ENCODE assay signal across 14 mouse cellular contexts in genomic region chr13:43269460-43270219, GRCm38 (mm10). TPM values are rescaled to one million over a fixed set of nuclear protein-coding genes. Genes with fewer than 3 reads are reported as not detected.
DNase-seq lines count a peak whose midpoint lies in the region; ATAC-seq and TF ChIP-seq lines count a peak whose summit lies in the region.
"Had no signal": no experiment of that assay in that cellular context is flagged by ENCODE, and none has a peak within 500 bp of the region (broad histone marks: within the 10 kb centered on the region; RNA-seq: fewer than 3 reads in every experiment).

No protein-coding gene starts in this region.

- no peaks in the 10 kb centered on the region for H3K9me3 ChIP-seq in lung, embryonic 14.5 days (ENCODE audit: low read depth, low read length)
- no peaks in the 10 kb centered on the region for H3K9me3 ChIP-seq in embryonic facial prominence, embryonic 11.5 days (replicated peaks; ENCODE audit: control insufficient read depth, low read length)
- H3K9me3 ChIP-seq in midbrain, embryonic 12.5 days: no peaks in the 10 kb centered on the region
- no peaks in the 10 kb centered on the region for H3K9me3 ChIP-seq in liver, embryonic 12.5 days (replicated peaks)
- H3K9me3 ChIP-seq: hindbrain, embryonic 15.5 days; kidney, embryonic 15.5 days had no signal

- no peak overlapping the region for H3K4me3 ChIP-seq in lung, embryonic 14.5 days (ENCODE audit: low read depth, low read length)
- no peak overlapping the region for H3K4me3 ChIP-seq in embryonic facial prominence, embryonic 11.5 days (ENCODE audit: low read depth, low read length)
- H3K4me3 ChIP-seq in midbrain, embryonic 12.5 days: no peak overlapping the region
- no peak overlapping the region for H3K4me3 ChIP-seq in thymus, adult 2 months (ENCODE audit: control insufficient read depth, insufficient read depth, low read length)
- H3K4me3 ChIP-seq in liver, embryonic 12.5 days: no peak overlapping the region
- H3K4me3 ChIP-seq: erythroblast, embryonic 14.5 days; hindbrain, embryonic 15.5 days; kidney, embryonic 15.5 days had no signal

- no peak for TF ChIP-seq POLR2A in brain, embryonic 14.5 days (IDR thresholded peaks at IDR 0.05; ENCODE audit: borderline replicate concordance, extremely low read depth, insufficient read depth, insufficient read length, poor library complexity, severe bottlenecking)
- no peak for TF ChIP-seq POLR2A in thymus, adult 2 months (IDR thresholded peaks at IDR 0.05; ENCODE audit: control insufficient read depth, extremely low read depth, insufficient read depth, low read length, poor library complexity)

- TF ChIP-seq CTCF in lung, embryonic 14.5 days (IDR thresholded peaks at IDR 0.05; ENCODE audit: low read depth): no peak
- TF ChIP-seq CTCF in brain, embryonic 14.5 days (IDR thresholded peaks at IDR 0.05; ENCODE audit: borderline replicate concordance, extremely low read depth, insufficient read depth, insufficient read length): no peak
- no peak for TF ChIP-seq CTCF in thymus, adult 2 months (IDR thresholded peaks at IDR 0.05; ENCODE audit: borderline replicate concordance, control insufficient read depth, extremely low read depth, insufficient read depth, low read length, poor library complexity)

- WGBS in lung, embryonic 14.5 days: 21% methylated on average over 4 of the region's 4 CpGs
- WGBS in embryonic facial prominence, embryonic 11.5 days: 27% methylated on average over 4 of the region's 4 CpGs
- WGBS in midbrain, embryonic 12.5 days: 7% methylated on average over 4 of the region's 4 CpGs
- WGBS in thymus, adult 2 months: 86% methylated on average over 4 of the region's 4 CpGs
- 49% methylated on average over 4 of the region's 4 CpGs for WGBS in liver, embryonic 12.5 days (ENCODE audit: insufficient replicate concordance)

- H3K9ac ChIP-seq in lung, embryonic 14.5 days: no peak overlapping the region
- no peak overlapping the region for H3K9ac ChIP-seq in embryonic facial prominence, embryonic 11.5 days (replicated peaks; ENCODE audit: low read length)
- H3K9ac ChIP-seq in midbrain, embryonic 12.5 days (replicated peaks): no peak overlapping the region
- no peak overlapping the region for H3K9ac ChIP-seq in liver, embryonic 12.5 days
- H3K9ac ChIP-seq: hindbrain, embryonic 15.5 days; kidney, embryonic 15.5 days had no signal

- peak; percentile 17; the same call in 1 of the 2 replicates for ATAC-seq in lung, embryonic 14.5 days (ENCODE audit: insufficient read depth)
- no peak for ATAC-seq in embryonic facial prominence, embryonic 11.5 days (replicated peaks; ENCODE audit: insufficient number of reproducible peaks, low FRiP score, low TSS enrichment, low read depth)
- peak; percentile 89 for ATAC-seq in midbrain, embryonic 12.5 days (ENCODE audit: low FRiP score, low read depth)
- ATAC-seq in liver, embryonic 12.5 days: no peak
- no peak for ATAC-seq in erythroid progenitor cell, adult 5-6 weeks (replicated peaks; ENCODE audit: low FRiP score, poor library complexity, severe bottlenecking)

- H3K27ac ChIP-seq in lung, embryonic 14.5 days (ENCODE audit: low read depth): no peak overlapping the region
- no peak overlapping the region for H3K27ac ChIP-seq in embryonic facial prominence, embryonic 11.5 days (replicated peaks; ENCODE audit: low read depth, low read length)
- H3K27ac ChIP-seq in midbrain, embryonic 12.5 days (replicated peaks): peak overlapping the region; percentile 74
- H3K27ac ChIP-seq in thymus, adult 2 months (ENCODE audit: control insufficient read depth, insufficient read depth, low read length): no peak overlapping the region
- no peak overlapping the region for H3K27ac ChIP-seq in liver, embryonic 12.5 days
- H3K27ac ChIP-seq: hindbrain, embryonic 15.5 days; kidney, embryonic 15.5 days had no signal

- no peaks in the 10 kb centered on the region for H3K27me3 ChIP-seq in lung, embryonic 14.5 days (ENCODE audit: insufficient read depth, low read length)
- H3K27me3 ChIP-seq in embryonic facial prominence, embryonic 11.5 days (ENCODE audit: control insufficient read depth, insufficient read depth, low read length): no peaks in the 10 kb centered on the region
- peaks cover 68% of the 10 kb centered on the region for H3K27me3 ChIP-seq in midbrain, embryonic 12.5 days
- no peaks in the 10 kb centered on the region for H3K27me3 ChIP-seq in thymus, adult 2 months (ENCODE audit: control insufficient read depth, insufficient read depth, low read length)
- H3K27me3 ChIP-seq in liver, embryonic 12.5 days (replicated peaks): no peaks in the 10 kb centered on the region
- H3K27me3 ChIP-seq: hindbrain, embryonic 15.5 days had no signal

- peaks cover 4% of the 10 kb centered on the region; the same call in 1 of the 2 replicates for H3K4me1 ChIP-seq in lung, embryonic 14.5 days (ENCODE audit: insufficient read depth)
- no peaks in the 10 kb centered on the region for H3K4me1 ChIP-seq in embryonic facial prominence, embryonic 11.5 days (ENCODE audit: control insufficient read depth, insufficient read depth, low read length)
- peaks cover 35% of the 10 kb centered on the region for H3K4me1 ChIP-seq in midbrain, embryonic 12.5 days
- peaks cover 19% of the 10 kb centered on the region for H3K4me1 ChIP-seq in thymus, adult 2 months (replicated peaks; ENCODE audit: control insufficient read depth, insufficient read depth, low read length)
- H3K4me1 ChIP-seq in liver, embryonic 12.5 days: peaks cover 18% of the 10 kb centered on the region

- DNase-seq in lung, embryonic 14.5 days: no peak
- DNase-seq in lung, postnatal 36 days: no peak
- DNase-seq in brain, embryonic 14.5 days (ENCODE audit: low read depth): peak; percentile 81
- DNase-seq in embryonic facial prominence, embryonic 11.5 days (ENCODE audit: low spot score): peak; percentile 20
- no peak for DNase-seq in thymus, adult 2 months
- DNase-seq: adrenal gland, adult 8-10 months; gastrocnemius, postnatal 10 days had no signal

- no peaks in the 10 kb centered on the region for H3K36me3 ChIP-seq in lung, embryonic 14.5 days (ENCODE audit: insufficient read depth)
- H3K36me3 ChIP-seq in embryonic facial prominence, embryonic 11.5 days (replicated peaks; ENCODE audit: control insufficient read depth, insufficient read depth, low read depth, low read length): no peaks in the 10 kb centered on the region
- no peaks in the 10 kb centered on the region for H3K36me3 ChIP-seq in midbrain, embryonic 12.5 days
- no peaks in the 10 kb centered on the region for H3K36me3 ChIP-seq in thymus, adult 2 months (ENCODE audit: control insufficient read depth, insufficient read depth, low read length)
- no peaks in the 10 kb centered on the region for H3K36me3 ChIP-seq in liver, embryonic 12.5 days
- H3K36me3 ChIP-seq: hindbrain, embryonic 15.5 days; kidney, embryonic 15.5 days had no signal

- H3K4me2 ChIP-seq in lung, embryonic 14.5 days: no peak overlapping the region
- no peak overlapping the region for H3K4me2 ChIP-seq in embryonic facial prominence, embryonic 11.5 days (ENCODE audit: low read depth, low read length)
- H3K4me2 ChIP-seq in midbrain, embryonic 12.5 days (replicated peaks): no peak overlapping the region
- no peak overlapping the region for H3K4me2 ChIP-seq in liver, embryonic 12.5 days
- H3K4me2 ChIP-seq: heart, embryonic 11.5 days; hindbrain, embryonic 15.5 days; kidney, embryonic 15.5 days had no signal

RNA-seq across cellular contexts. Expression of gene Gfod1, which starts 34.3 kb away (rescaled TPM):
- polyA plus RNA-seq in lung, embryonic 14.5 days (2014; fragmentation: Nextera tagmentation; extraction: Ambion mirVana): 1.0 and 1.4 TPM in 2 replicates
- 5.6 and 9.8 TPM in 2 replicates for polyA plus RNA-seq in brain, embryonic 14.5 days (2012; rRNA removed)
- 0.50 and 0.63 TPM in 2 replicates for polyA plus RNA-seq in embryonic facial prominence, embryonic 11.5 days (2014; fragmentation: Nextera tagmentation; extraction: Ambion mirVana)
- polyA plus RNA-seq in midbrain, embryonic 12.5 days (2016; fragmentation: Nextera tagmentation; extraction: Ambion mirVana): 1.0 and 1.6 TPM in 2 replicates
- polyA plus RNA-seq in thymus, adult 2 months (2012; rRNA removed): 4.1 and 4.3 TPM in 2 replicates
- polyA plus RNA-seq in liver, embryonic 12.5 days (2016; fragmentation: Nextera tagmentation; extraction: Ambion mirVana): 0.18 and 0.54 TPM in 2 replicates
- 1.1 and 3.4 TPM in 2 replicates for total RNA-seq in erythroid progenitor cell, adult 5-6 weeks (2015; ENCODE audit: low replicate concordance)
- 1.4 and 3.2 TPM in 2 replicates for total RNA-seq in erythroid progenitor cell, adult 5-6 weeks (2017; ENCODE audit: low replicate concordance)

Comparison
In these comparisons a context has a peak if more than half of its experiments do, and no peak if none do; other contexts are left out.
1. ATAC-seq: peak in lung, embryonic 14.5 days (single experiment) and midbrain, embryonic 12.5 days (single experiment); none in embryonic facial prominence, embryonic 11.5 days (single experiment), liver, embryonic 12.5 days (single experiment) and erythroid progenitor cell, adult 5-6 weeks (single experiment).
2. DNase-seq: peak in brain, embryonic 14.5 days (single experiment) and embryonic facial prominence, embryonic 11.5 days (single experiment); none in lung, embryonic 14.5 days (single experiment), lung, postnatal 36 days (single experiment) and thymus, adult 2 months (single experiment).